Mouse (Mus musculus) lung, embryonic 16.5 days (tissue): ENCODE measurements around the gene Lrrc26. TPM values are rescaled to one million over a fixed set of nuclear protein-coding genes. Genes with fewer than 3 reads are reported as not detected.

Experiments
- ATAC-seq: fragments of 200-750 bp; cut with Nextera tagmentation; 2 replicates; pipeline ENCODE4 v1.8.0; 2017; ENCODE audit warnings: low read depth, mild to moderate bottlenecking, moderate library complexity
- H3K27ac ChIP-seq: fragments of 300-500 bp; sonication (generic); 2 replicates; pipeline ENCODE4 v1.5.1; 2014; ENCODE audit warnings: mild to moderate bottlenecking, control low read depth, low read length
- H3K27me3 ChIP-seq: fragments of 300-500 bp; sonication (generic); 2 replicates; pipeline ENCODE4 v1.6.1; 2014; ENCODE audit warnings: low read depth, low read length, mixed read lengths; ENCODE audit not compliant: control insufficient read depth, insufficient read depth
- H3K36me3 ChIP-seq: fragments of 300-500 bp; sonication (generic); 2 replicates; pipeline ENCODE4 v1.6.1; 2014; ENCODE audit warnings: low read length; ENCODE audit not compliant: control insufficient read depth, insufficient read depth
- H3K4me1 ChIP-seq: fragments of 300-500 bp; sonication (generic); replicated peaks from 2 replicates; pipeline ENCODE4 v1.6.1; 2014; ENCODE audit warnings: low read length, mixed read lengths; ENCODE audit not compliant: control insufficient read depth, insufficient read depth
- H3K4me2 ChIP-seq: fragments of 300-500 bp; sonication (generic); 2 replicates; pipeline ENCODE4 v1.6.1; 2014; ENCODE audit warnings: low read depth, low read length, control low read depth
- H3K4me3 ChIP-seq: fragments of 300-500 bp; sonication (generic); 2 replicates; pipeline ENCODE4 v1.5.1; 2014; ENCODE audit warnings: mild to moderate bottlenecking, low read length, control low read depth
- H3K9ac ChIP-seq: fragments of 300-500 bp; sonication (generic); 2 replicates; pipeline ENCODE4 v1.6.1; 2014; ENCODE audit warnings: low read length, control low read depth
- H3K9me3 ChIP-seq: fragments of 300-500 bp; sonication (generic); 2 replicates; pipeline ENCODE4 v1.6.1; 2016; ENCODE audit warnings: low read length; ENCODE audit not compliant: control insufficient read depth
- WGBS: fragments of 180-500 bp; shearing (Covaris S2); extraction: QIAGEN DNeasy Blood & Tissue Kit; methylation state at CpG from one replicate; pipeline ENCODE4 v1.1.7; 2014; 5-methylcytosine and 5-hydroxymethylcytosine counted together
- polyA plus RNA-seq: library from polyadenylated mRNA; unstranded; fragments of >200 nt; fragmentation: Nextera tagmentation; extraction: Ambion mirVana; gene quantifications from 2 replicates; pipeline ENCODE4 v1.2.1, GENCODE M21; 2015

The Lrrc26 gene
- polyA plus RNA-seq, 1 experiment from 2014 or later = 6.7 TPM

GRCm38 (mm10) chr2:25278928-25279882 is 10.5 kb upstream of the Lrrc26 start:
- no peak overlapping the region for H3K9ac ChIP-seq
- H3K9me3 ChIP-seq = no peaks in the 10 kb centered on the region
- no peak overlapping the region for H3K4me2 ChIP-seq
- peak; percentile 47 for ATAC-seq
- H3K4me1 ChIP-seq = no peaks in the 10 kb centered on the region
- WGBS = 57% methylated on average over 13 of the region's 13 CpGs
- H3K36me3 ChIP-seq = peaks cover 62% of the 10 kb centered on the region
- no peak overlapping the region for H3K4me3 ChIP-seq
- no peak overlapping the region for H3K27ac ChIP-seq
- no peaks in the 10 kb centered on the region for H3K27me3 ChIP-seq

- Histone ChIP-seq H3K4me1 (peaks cover 14% of the 10 kb centered on the region), H3K4me2 (no peak overlapping the region), H3K4me3 (no peak overlapping the region), H3K9me3 (no peaks in the 10 kb centered on the region), H3K36me3 (peaks cover 37% of the 10 kb centered on the region), H3K27ac (peak overlapping the region; percentile 92), H3K27me3 (peaks cover 21% of the 10 kb centered on the region), H3K9ac (no peak overlapping the region)
- ATAC-seq = no peak
- 82% methylated on average over 2 of the region's 2 CpGs for WGBS
Observed at GRCm38 (mm10) chr2:25285551-25285950, 4.2 kb upstream of the Lrrc26 start.

- Histone ChIP-seq H3K27ac (peak overlapping the region; percentile 92), H3K27me3 (peaks cover 29% of the 10 kb centered on the region), H3K4me3 (no peak overlapping the region), H3K4me2 (peak overlapping the region; percentile 30; the same call in 1 of the 2 replicates), H3K36me3 (peaks cover 33% of the 10 kb centered on the region), H3K9ac (peak overlapping the region; percentile 43; the same call in 1 of the 2 replicates), H3K9me3 (no peaks in the 10 kb centered on the region), H3K4me1 (peaks cover 21% of the 10 kb centered on the region)
- peak; percentile 16; the same call in 1 of the 2 replicates for ATAC-seq
- 68% methylated on average over 1 of the region's 1 CpGs for WGBS
Observed at GRCm38 (mm10) chr2:25286314-25286713, 3.4 kb upstream of the Lrrc26 start.

- peak overlapping the region; percentile 30 for H3K4me2 ChIP-seq
- H3K27me3 ChIP-seq = peaks cover 36% of the 10 kb centered on the region
- H3K4me3 ChIP-seq = no peak overlapping the region
- peaks cover 29% of the 10 kb centered on the region for H3K36me3 ChIP-seq
- H3K9ac ChIP-seq = no peak overlapping the region
- H3K4me1 ChIP-seq = peaks cover 22% of the 10 kb centered on the region
- peak overlapping the region; percentile 92 for H3K27ac ChIP-seq
- 34% methylated on average over 7 of the region's 7 CpGs for WGBS
- peak; percentile 76 for ATAC-seq
- no peaks in the 10 kb centered on the region for H3K9me3 ChIP-seq
Observed at GRCm38 (mm10) chr2:25286837-25287636, 2.7 kb upstream of the Lrrc26 start.

GRCm38 (mm10) chr2:25287927-25288649 is 1.6 kb upstream of the Lrrc26 start, which contains the start of gene Tmem210:
TSS of gene Tmem210 (plus strand) at chr2:25288145.
- ATAC-seq = no peak
- Histone ChIP-seq H3K36me3 (peaks cover 25% of the 10 kb centered on the region), H3K9me3 (no peaks in the 10 kb centered on the region), H3K4me3 (no peak within 1 kb of the TSS), H3K4me2 (peak within 1 kb of the TSS; percentile 30), H3K27ac (peak within 1 kb of the TSS; percentile 92), H3K4me1 (peaks cover 29% of the 10 kb centered on the region), H3K27me3 (peaks cover 44% of the 10 kb centered on the region), H3K9ac (no peak within 1 kb of the TSS)
- 82% methylated on average over 6 of the region's 6 CpGs for WGBS

- Histone ChIP-seq H3K4me2 (no peak overlapping the region), H3K36me3 (peaks cover 20% of the 10 kb centered on the region), H3K4me1 (peaks cover 29% of the 10 kb centered on the region), H3K9me3 (no peaks in the 10 kb centered on the region), H3K27me3 (peaks cover 46% of the 10 kb centered on the region), H3K27ac (no peak overlapping the region), H3K4me3 (no peak overlapping the region), H3K9ac (no peak overlapping the region)
- no peak for ATAC-seq
- WGBS = 77% methylated on average over 7 of the region's 7 CpGs
Observed at GRCm38 (mm10) chr2:25288734-25289345, 875 bp upstream of the Lrrc26 start.

GRCm38 (mm10) chr2:25290101-25290815 is 543 bp downstream of the Lrrc26 start:
- Histone ChIP-seq H3K4me2 (peak overlapping the region; percentile 47), H3K4me1 (peaks cover 29% of the 10 kb centered on the region), H3K36me3 (peaks cover 7% of the 10 kb centered on the region), H3K27ac (no peak overlapping the region), H3K4me3 (peak overlapping the region; percentile 42), H3K9ac (peak overlapping the region; percentile 46; the same call in 1 of the 2 replicates), H3K27me3 (peaks cover 46% of the 10 kb centered on the region), H3K9me3 (no peaks in the 10 kb centered on the region)
- 2% methylated on average over 54 of the region's 54 CpGs for WGBS
- ATAC-seq = no peak

GRCm38 (mm10) chr2:25290816-25291130 is 1.1 kb downstream of the Lrrc26 start:
- Histone ChIP-seq H3K9ac (peak overlapping the region; percentile 24; the same call in 1 of the 2 replicates), H3K4me3 (peak overlapping the region; percentile 42), H3K4me2 (peak overlapping the region; percentile 47), H3K36me3 (peaks cover 1% of the 10 kb centered on the region), H3K9me3 (no peaks in the 10 kb centered on the region), H3K4me1 (peaks cover 29% of the 10 kb centered on the region), H3K27ac (no peak overlapping the region), H3K27me3 (peaks cover 46% of the 10 kb centered on the region)
- WGBS = 2% methylated on average over 18 of the region's 18 CpGs
- ATAC-seq = no peak
